Mouse (Mus musculus) urinary bladder, postnatal 10 days (tissue): ENCODE measurements around the gene Tssk6.

Source experiments
- DNase-seq: peaks from one replicate; pipeline ENCODE4 v3.0.0; 2022; ENCODE audit warnings: low spot score

Gene Tssk6

GRCm38 (mm10) chr8:69902163-69903062, at the start of gene Tssk6, which contains the start of the genes Ndufa13 and Yjefn3:
TSS of gene Tssk6 (plus strand) at chr8:69902184.
TSS of gene Ndufa13 (minus strand) at chr8:69902558.
TSS of gene Yjefn3 (minus strand) at chr8:69902712.
- DNase-seq, result no peak

- DNase-seq, result no peak
Observed at GRCm38 (mm10) chr8:69853869-69854268, 48.1 kb upstream of the Tssk6 start.

DNA sequence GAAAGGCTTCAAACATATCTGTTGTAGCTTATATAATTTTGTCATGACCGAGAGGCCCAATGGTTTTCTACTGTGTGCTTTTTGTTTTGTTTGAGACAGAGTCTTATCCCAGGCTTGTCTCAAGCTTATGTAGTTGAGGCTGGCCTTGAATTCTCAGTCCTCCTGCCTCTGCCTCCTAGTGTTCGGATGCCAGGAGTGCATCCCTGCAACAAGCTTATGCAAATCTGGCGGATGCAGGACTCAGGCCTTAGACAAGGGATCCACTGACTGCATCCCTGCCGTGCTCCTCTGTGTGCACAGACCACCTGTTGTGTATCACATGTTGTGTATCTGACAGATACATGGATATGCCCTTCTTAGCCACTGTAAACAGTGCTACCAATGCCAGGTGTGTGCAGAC, 41.2 kb upstream of the Tssk6 start:
- no peak for DNase-seq

DNA sequence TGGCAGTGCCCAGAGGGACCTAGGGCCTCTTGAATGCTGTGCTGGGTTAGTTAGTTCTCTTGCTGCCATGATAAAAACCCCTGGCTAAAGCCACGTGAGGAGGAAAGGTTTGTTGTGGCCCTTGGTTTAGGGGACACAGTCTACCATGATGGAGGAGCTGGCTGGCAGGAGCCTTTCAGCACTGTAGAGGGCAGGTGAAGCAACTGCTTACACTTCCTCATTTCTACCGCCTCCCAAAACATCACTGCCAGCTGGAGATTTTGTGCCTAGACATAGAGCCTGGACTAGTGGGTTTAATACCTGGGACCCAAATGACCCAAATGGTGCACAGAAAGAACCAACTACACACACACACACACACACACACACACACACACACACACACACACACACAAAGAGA, 40.7 kb upstream of the Tssk6 start:
- DNase-seq, result no peak

- no peak for DNase-seq
Observed at GRCm38 (mm10) chr8:69863387-69864020, 38.5 kb upstream of the Tssk6 start.

DNA sequence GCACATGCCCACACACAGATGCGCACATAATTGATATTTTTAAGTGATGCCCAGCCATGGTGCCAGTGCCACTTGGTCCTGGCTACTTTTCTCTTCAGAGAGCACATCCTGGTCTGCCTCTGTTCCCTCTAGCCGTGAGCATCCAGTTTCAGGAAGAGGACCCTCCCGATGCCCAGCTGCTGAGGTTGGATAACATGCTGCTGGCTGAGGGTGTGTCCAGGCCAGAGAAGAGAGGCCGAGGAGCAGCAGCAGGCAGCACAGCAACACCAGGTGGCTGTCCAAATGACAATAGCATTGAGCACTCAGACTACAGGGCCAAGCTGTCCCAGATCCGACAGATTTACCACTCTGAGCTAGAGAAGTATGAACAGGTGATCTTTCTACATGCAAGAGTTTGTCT, 37.8 kb upstream of the Tssk6 start:
- DNase-seq, result no peak

GRCm38 (mm10) chr8:69867696-69868326, 34.2 kb upstream of the Tssk6 start:
- DNase-seq, result no peak

DNA sequence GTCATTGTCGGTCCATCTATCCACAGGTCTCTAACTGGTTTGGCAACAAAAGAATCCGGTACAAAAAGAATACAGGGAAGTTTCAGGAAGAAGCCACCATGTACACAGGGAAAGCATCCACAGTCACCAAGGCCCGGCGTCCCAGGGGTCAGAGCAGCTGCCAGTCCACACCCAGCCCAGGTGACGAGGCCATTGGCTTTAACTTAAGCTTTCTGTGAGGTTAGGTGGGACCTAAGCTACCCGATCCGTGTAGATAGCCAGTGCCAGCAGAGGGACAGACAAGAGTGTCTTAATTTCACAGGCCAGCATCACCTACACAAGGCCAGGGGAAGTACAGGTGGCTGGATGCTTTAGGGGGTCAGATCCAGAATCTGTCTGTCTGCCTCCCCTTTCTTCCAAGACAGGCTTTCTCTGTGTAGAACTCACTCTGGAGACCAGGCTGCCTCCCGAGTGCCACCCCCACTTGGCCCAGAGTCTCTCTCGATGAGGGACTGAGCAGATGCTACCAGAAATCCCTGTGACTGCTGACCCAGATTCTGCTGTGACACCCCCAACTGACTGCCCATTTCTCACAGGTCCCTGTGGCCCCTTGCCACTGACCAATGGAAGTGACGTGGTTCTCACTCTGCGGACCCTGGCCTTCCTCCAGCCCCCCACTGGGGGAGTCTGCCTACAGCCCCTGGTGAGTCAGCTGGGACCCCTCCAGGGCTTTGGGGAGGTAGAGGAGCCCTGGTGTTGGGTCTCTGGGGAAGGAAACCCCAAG, 31.8 kb upstream of the Tssk6 start:
- DNase-seq, result no peak

DNA sequence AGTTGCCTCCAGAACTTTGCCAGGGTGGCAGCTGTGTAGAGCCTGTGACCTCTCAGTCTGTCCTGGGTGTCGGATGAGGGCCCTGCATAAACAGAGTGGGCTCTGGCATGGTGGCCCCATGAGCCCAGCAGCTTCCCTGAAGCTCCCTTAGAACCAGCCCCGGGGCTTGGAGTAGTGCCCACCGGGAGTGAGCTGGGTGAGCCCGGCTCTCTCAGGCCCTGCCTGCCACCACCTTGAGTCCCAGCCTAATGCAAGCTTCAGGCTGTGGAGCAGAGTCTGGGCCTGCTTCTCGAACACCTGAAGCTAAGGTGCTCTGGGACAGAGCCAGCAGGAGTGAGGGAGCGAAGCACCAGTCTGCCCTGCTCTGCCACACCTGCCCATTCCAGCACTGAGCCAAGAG, 31.1 kb upstream of the Tssk6 start:
- no peak for DNase-seq

- DNase-seq, result no peak
Observed at GRCm38 (mm10) chr8:69874155-69874554, 27.8 kb upstream of the Tssk6 start.

- no peak for DNase-seq
Observed at GRCm38 (mm10) chr8:69874654-69875053, 27.3 kb upstream of the Tssk6 start.

DNA sequence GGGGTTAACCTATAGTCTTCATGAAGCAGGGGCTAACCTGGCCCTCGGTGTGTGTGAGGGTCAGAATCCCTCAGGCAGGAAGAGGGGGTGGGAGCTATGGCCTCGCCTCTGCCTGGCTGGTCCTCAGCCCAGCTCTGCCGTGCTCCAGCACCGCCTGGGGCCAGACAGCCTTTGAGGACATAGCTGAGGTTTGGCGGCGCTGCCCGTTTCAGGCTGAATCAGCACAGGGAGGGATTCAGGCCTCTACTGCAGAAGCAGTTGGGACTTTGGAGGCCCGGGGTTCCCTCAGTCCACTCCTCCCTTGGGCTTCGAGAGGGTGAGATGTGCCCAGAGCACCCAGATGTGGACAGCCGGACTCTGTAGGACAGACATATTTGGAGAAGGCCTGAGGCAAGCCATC, 25.9 kb upstream of the Tssk6 start:
- no peak for DNase-seq

- DNase-seq, result no peak
Observed at GRCm38 (mm10) chr8:69876967-69877366, 25.0 kb upstream of the Tssk6 start.

GRCm38 (mm10) chr8:69877396-69877795, 24.6 kb upstream of the Tssk6 start:
- DNase-seq, result no peak

- no peak for DNase-seq
Observed at GRCm38 (mm10) chr8:69877992-69878391, 24.0 kb upstream of the Tssk6 start.

- no peak for DNase-seq
Observed at GRCm38 (mm10) chr8:69879678-69880077, 22.3 kb upstream of the Tssk6 start.

DNA sequence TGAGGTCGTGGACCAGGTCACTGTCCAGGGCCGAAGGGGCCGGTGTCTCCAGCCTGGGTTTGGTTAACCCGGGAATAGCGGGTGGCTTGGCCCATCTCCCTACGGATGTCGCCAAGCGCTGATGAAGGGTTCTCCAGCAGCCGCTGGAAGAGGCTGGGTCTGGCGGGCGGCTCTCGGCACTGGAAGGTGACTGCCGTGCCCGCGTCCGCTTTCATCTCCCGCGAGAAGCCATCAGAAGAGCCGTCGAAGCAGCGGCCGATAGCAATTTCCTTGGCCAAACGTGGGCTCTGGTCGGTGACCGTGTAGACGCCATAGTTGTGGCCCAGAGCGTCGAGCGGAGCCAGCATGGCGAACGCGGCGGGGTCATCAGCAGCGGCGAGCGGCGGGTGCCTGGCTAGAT, 21.1 kb upstream of the Tssk6 start:
- DNase-seq, result no peak

- no peak for DNase-seq
Observed at GRCm38 (mm10) chr8:69881261-69881865, 20.6 kb upstream of the Tssk6 start.

- DNase-seq, result no peak
Observed at GRCm38 (mm10) chr8:69882021-69882756, 19.8 kb upstream of the Tssk6 start.

- DNase-seq, result no peak
Observed at GRCm38 (mm10) chr8:69882833-69883600, 19.0 kb upstream of the Tssk6 start.
